Mouse (Mus musculus) small intestine, adult 2 months (tissue): ENCODE measurements around the gene Ptprd. TPM values are rescaled to one million over a fixed set of nuclear protein-coding genes. Genes with fewer than 3 reads are reported as not detected.

ENCODE experiments used
- H3K27ac ChIP-seq: fragments of 200-500 bp; 2 replicates; pipeline ENCODE4 v1.5.1; 2012; ENCODE audit warnings: low read depth, low read length, control low read depth, inconsistent platforms; ENCODE audit not compliant: insufficient read depth
- H3K27me3 ChIP-seq: fragments of 200-500 bp; 2 replicates; pipeline ENCODE4 v1.6.1; 2012; ENCODE audit warnings: mild to moderate bottlenecking, moderate library complexity, low read length, inconsistent platforms; ENCODE audit not compliant: control insufficient read depth, insufficient read depth
- H3K36me3 ChIP-seq: fragments of 200-500 bp; 2 replicates; pipeline ENCODE4 v1.6.1; 2012; ENCODE audit warnings: mild to moderate bottlenecking, low read length, control low read depth, inconsistent platforms; ENCODE audit not compliant: control insufficient read depth, insufficient read depth
- H3K4me1 ChIP-seq: fragments of 200-500 bp; 2 replicates; pipeline ENCODE4 v1.6.1; 2012; ENCODE audit warnings: low read length, inconsistent platforms, mixed read lengths; ENCODE audit not compliant: control insufficient read depth, insufficient read depth, insufficient read length
- H3K4me3 ChIP-seq: fragments of 200-500 bp; 2 replicates; pipeline ENCODE4 v1.5.1; 2012; ENCODE audit warnings: low read depth, mild to moderate bottlenecking, control low read depth, inconsistent platforms, low read length, moderate library complexity
- CTCF ChIP-seq: fragments of 200-500 bp; IDR thresholded peaks from 2 replicates; pipeline ENCODE4 v1.5.1; 2012; ENCODE audit warnings: low read depth, mild to moderate bottlenecking, control low read depth, inconsistent platforms, low read length, moderate library complexity, mixed read lengths; ENCODE audit not compliant: insufficient replicate concordance, insufficient read length; ENCODE audit errors: extremely low read depth
- POLR2A ChIP-seq: fragments of 200-500 bp; IDR thresholded peaks from 2 replicates; pipeline ENCODE4 v1.6.1; 2012; ENCODE audit warnings: low read depth, mild to moderate bottlenecking, control low read depth, inconsistent platforms, low read length, moderate library complexity
- WGBS: fragments of 180-500 bp; shearing (Covaris S2); methylation state at CpG from one replicate; pipeline ENCODE4 v1.1.7; 2018; 5-methylcytosine and 5-hydroxymethylcytosine counted together
- polyA plus RNA-seq: library from polyadenylated mRNA; depleted of rRNA; stranded (reverse); fragments of >200 nt; gene quantifications from 2 replicates; pipeline ENCODE4 v1.2.3, GENCODE M21; 2012

The Ptprd gene
- polyA plus RNA-seq, 1 experiment, result 1.5 TPM

DNA sequence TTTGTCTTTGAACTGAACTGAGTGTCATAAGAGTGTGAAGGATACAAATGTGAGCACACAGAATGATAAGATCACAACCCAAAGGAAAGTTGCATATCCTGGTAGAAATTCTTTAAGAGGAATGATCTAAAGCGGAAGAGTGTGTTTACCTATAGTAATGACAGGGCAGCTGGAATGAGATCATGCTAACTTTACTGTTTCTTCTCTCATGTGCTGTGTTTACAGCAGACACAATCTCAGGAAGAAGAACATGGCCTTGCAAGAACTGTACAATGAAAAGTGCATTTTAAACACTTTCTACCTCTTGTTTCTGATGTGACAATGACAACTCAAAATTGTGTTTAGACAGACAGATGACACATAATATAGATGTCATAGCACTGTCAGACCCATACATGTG lies 1621.0 kb downstream of the Ptprd start:
- no peaks in the 10 kb centered on the region for H3K4me1 ChIP-seq
- no peak overlapping the region for H3K4me3 ChIP-seq
- TF ChIP-seq CTCF (no peak), POLR2A (no peak)
- WGBS, result 71% methylated on average over 1 of the region's 1 CpGs
- no peaks in the 10 kb centered on the region for H3K27me3 ChIP-seq
- no peaks in the 10 kb centered on the region for H3K36me3 ChIP-seq
- no peak overlapping the region for H3K27ac ChIP-seq

DNA sequence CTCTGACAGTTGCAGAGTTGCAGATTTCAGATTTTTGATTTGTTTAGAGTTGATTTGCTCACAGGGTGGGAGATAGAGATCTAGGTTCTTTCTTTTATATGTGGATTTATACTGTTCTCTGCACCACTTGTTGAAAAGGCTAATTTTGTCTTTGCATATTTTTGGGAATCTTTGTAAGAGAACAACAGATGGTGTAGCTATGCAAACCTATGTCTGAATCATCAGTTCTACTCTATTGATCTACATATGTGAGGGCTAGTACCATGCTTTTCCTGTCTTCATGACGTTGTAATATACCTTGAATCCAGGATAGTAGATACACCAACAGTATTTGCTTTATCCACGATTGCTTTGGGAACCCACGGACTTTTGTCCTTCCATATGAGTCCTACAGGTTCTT lies 1628.7 kb downstream of the Ptprd start:
- TF ChIP-seq CTCF (no peak), POLR2A (no peak)
- 81% methylated on average over 3 of the region's 3 CpGs for WGBS
- Histone ChIP-seq H3K4me1 (no peaks in the 10 kb centered on the region), H3K27ac (no peak overlapping the region), H3K4me3 (no peak overlapping the region), H3K27me3 (no peaks in the 10 kb centered on the region), H3K36me3 (no peaks in the 10 kb centered on the region)

DNA sequence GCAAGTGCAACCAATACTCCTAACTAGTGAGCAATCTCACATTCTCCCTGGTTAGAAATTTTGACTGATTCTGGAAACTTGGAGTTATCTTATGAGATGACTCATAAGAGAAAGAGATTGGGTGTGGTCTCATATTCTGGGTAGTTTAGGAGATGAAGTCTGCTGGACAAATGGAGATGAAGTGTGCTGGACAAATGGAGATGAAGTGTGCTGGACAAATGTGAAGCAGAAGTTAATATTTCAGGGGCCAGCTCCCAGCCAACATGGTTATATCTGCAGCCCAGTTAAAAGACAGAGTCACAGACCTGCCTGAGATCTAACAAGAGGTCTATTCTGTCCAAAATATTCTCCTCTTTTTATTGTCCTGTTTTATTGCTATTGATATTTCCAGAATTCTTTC lies 1645.8 kb downstream of the Ptprd start:
- Histone ChIP-seq H3K27me3 (no peaks in the 10 kb centered on the region), H3K36me3 (no peaks in the 10 kb centered on the region), H3K4me3 (no peak overlapping the region), H3K27ac (no peak overlapping the region), H3K4me1 (no peaks in the 10 kb centered on the region)
- TF ChIP-seq POLR2A (no peak), CTCF (no peak)

DNA sequence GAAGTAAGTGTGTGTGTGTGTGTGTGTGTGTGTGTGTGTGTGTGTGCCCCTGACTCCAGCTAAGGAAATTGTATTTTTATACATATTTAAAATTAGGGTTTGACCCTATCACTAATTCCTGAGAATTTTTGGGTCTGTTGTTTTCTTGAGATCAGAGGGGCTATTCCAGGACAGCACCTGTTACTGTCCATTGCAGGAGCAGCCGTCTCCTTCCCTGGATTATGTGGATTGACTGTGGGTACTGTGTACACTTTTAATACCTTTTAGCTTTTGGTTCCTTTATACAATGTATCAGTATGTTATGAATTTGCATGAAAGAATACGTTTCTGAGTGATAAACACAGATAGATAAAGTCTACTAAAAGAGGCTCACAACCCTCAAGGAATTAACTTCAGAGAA lies 1670.0 kb downstream of the Ptprd start:
- H3K27me3 ChIP-seq, result no peaks in the 10 kb centered on the region
- H3K27ac ChIP-seq, result no peak overlapping the region
- H3K36me3 ChIP-seq, result no peaks in the 10 kb centered on the region
- TF ChIP-seq POLR2A (no peak), CTCF (no peak)
- H3K4me3 ChIP-seq, result no peak overlapping the region
- 70% methylated on average over 2 of the region's 2 CpGs for WGBS
- H3K4me1 ChIP-seq, result no peaks in the 10 kb centered on the region

DNA sequence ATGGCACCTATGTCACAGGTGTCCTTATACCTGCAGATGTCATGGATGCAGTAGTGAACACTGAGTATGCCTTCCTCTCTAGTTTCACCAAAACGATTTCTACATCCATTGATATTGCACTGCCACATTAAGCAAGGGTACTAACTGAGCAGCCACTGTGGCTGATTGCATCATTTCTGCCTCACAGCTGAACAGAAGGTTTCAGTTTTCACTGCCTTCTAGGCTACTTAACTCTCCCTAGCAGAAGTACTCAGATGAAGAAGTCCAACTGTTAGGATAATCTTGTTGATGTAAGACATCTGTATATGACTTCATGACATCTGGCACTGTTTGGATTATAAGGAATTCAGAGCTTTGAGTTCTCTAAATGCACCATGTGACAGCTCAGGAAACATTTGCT lies 1678.8 kb downstream of the Ptprd start:
- Histone ChIP-seq H3K4me3 (no peak overlapping the region), H3K27ac (no peak overlapping the region), H3K4me1 (no peaks in the 10 kb centered on the region), H3K36me3 (no peaks in the 10 kb centered on the region), H3K27me3 (no peaks in the 10 kb centered on the region)
- no peak for TF ChIP-seq CTCF
- no peak for TF ChIP-seq POLR2A
- 39% methylated on average over 1 of the region's 1 CpGs for WGBS

DNA sequence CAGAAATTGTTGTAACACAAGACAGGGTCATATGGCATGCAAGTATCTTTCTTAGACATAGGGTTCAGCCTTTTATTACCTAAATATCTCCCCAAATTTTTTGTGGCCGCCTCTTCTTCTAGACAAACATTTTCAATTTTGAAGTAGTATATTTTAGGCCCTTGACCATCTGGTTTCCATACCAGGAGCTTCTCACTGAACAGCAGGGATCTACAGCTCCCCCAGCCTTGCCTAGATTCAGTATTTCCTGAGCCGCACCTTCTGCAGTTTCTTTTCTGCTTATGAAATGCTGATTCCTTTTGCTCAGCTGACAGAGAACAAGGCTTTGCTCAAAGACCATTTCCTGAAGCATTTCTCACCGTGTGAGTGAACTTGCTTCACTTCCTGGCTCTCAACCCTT lies 1686.5 kb downstream of the Ptprd start:
- TF ChIP-seq CTCF (no peak), POLR2A (no peak)
- Histone ChIP-seq H3K36me3 (no peaks in the 10 kb centered on the region), H3K4me1 (no peaks in the 10 kb centered on the region), H3K27ac (no peak overlapping the region), H3K27me3 (no peaks in the 10 kb centered on the region), H3K4me3 (no peak overlapping the region)
- WGBS, result 72% methylated on average over 3 of the region's 3 CpGs

DNA sequence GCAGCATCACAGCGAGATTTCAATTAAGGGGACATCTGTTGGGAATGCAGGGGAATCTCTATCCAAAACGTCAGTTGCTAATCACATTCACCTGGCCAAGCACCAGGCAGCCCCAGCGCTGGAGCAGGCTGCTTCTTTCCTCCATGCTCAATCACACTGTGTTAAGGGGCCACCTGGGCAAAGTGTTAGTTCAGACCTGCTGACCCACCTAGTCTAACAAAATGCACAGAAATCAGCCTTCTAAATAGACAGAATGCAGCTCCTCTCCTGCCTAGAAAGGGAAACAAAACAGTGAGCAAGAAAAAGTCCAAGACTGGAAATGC lies 1708.5 kb downstream of the Ptprd start:
- Histone ChIP-seq H3K36me3 (no peaks in the 10 kb centered on the region), H3K27ac (no peak overlapping the region), H3K4me3 (no peak overlapping the region), H3K27me3 (no peaks in the 10 kb centered on the region), H3K4me1 (no peaks in the 10 kb centered on the region)
- TF ChIP-seq CTCF (no peak), POLR2A (no peak)
- WGBS, result 27% methylated on average over 3 of the region's 3 CpGs

DNA sequence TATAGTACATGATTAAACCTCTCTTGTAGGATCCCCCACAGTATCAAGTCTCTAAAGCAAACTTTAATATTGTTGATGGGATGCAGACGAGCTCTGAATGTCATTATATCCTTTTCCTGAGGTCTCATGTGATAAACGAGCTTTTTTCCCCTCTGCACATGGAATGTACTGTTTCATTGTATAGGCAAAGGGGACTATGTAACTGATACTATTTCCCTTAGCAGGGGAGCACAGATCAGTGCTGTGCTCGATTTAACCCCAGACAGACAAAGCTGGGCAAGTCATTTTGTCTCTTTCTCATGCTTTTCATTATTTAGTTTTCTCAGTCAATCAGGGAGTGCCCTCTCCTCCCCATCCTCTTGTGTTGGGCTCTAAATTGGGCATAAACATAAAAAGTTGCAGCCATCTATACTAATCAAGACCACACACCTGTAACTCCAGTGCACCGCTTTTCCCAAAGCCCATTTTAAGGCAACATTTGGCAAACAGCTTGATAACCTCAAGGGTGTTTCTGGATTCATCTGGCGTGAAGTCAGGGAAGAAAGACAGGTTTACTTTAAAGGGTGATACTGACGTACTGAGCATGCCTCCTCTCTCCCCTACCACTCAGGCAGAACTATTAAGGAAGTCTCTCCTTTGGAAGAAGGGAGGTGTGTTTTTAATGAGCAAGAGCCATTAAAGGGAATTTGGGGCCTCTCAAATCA lies 1709.0 kb downstream of the Ptprd start:
- no peaks in the 10 kb centered on the region for H3K4me1 ChIP-seq
- H3K4me3 ChIP-seq, result no peak overlapping the region
- H3K36me3 ChIP-seq, result no peaks in the 10 kb centered on the region
- H3K27ac ChIP-seq, result no peak overlapping the region
- no peaks in the 10 kb centered on the region for H3K27me3 ChIP-seq
- TF ChIP-seq POLR2A, result no peak
- no peak for TF ChIP-seq CTCF
- WGBS, result 67% methylated on average over 6 of the region's 6 CpGs
